Mouse (Mus musculus) retina, embryonic 14.5 days (tissue): Measurements from ENCODE around the gene Qser1.
A peak's percentile ranks its signal among the peaks of the same experiment; 100 is the strongest.

Source experiments
- DNase-seq: peaks from one replicate; pipeline ENCODE4 v3.0.0-alpha.2; 2015; ENCODE audit warnings: low spot score

The Qser1 gene

GRCm38 (mm10) chr2:104736241-104736640 is 80.3 kb downstream of the Qser1 start:
- no peak for DNase-seq

- DNase-seq: no peak
Observed at GRCm38 (mm10) chr2:104732562-104733256, 83.9 kb downstream of the Qser1 start.

DNA sequence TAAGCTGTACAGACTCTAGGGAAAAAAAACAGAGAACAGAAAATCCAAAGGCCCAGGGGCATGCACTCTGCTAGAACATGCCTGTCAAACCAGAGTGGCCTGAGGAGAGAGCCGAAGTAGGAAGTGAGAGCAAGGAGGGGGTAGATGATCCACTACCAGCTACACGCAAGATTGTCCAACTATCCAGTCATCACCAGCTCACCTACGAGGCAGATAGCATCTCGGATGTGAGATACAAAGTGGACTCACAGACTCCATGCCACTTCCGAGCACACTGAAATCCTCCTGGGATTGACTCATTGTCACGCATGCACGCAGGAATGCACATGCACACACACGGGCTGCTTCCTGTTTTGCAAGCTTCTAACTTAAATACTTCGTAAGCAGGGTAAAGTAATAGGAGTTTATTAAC is 84.5 kb downstream of the Qser1 start:
- DNase-seq: no peak

DNA sequence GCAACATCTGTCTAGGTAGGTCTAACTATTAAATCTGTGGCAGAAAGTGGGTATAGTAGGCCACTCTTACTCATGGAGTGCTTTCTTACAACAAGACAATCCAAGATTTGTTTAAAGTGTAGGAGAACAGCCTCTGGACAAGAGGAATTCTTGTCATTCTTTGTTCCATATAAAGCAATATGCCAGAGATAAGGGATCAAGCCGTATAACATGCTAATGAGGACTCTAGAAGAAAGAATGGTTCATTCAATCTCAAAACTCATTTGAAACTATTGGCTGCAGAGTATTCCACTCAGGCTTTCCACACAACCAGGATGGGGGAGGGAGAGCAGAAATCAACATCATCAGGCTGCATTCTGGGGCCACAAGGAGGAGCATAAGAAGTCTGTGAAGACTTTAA is 89.2 kb downstream of the Qser1 start:
- no peak for DNase-seq

GRCm38 (mm10) chr2:104722021-104722420 is 94.5 kb downstream of the Qser1 start:
- DNase-seq: no peak

DNA sequence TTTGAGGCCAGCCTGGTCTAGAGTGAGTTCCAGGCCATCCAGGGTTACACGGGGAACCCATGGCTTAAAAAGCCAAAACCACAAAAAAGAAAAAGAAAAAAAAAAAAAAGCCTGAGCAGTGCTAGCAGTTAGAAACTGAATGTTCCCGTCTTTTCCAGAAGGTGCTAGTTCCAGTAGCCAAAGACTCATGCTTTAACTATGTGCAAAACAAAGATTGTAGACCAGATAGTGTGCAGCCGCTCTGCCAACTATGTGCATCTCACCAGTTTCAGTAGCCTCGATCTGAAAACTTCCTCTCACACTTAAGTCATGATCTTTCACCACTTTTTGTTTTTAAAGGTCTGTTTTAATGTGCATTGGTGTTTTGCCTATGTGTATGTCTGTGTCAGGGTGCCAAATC is 98.7 kb downstream of the Qser1 start:
- DNase-seq: no peak

DNA sequence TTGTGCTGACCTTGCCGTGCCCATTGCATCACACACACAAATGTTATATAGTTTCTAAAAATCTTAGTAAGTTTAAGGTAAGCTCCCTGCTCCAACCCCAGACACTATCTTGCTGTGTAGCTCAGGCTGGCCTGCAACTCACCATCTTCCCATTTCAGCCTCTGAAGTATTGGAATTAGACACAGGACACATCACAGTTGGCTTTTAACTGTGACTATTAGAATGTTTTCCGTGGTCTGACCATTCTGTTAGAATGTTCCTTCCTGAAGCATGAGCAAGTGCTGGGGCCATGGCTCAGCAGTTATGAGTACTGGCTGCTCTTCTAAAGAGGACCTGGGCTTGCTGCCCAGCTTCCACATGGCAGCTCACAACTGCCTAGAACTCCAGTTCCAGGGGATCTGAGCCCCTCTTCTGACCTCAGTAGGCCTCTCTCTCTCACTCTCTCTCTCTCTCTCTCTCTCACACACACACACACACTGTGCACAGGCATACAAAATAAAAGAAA is 99.3 kb downstream of the Qser1 start:
- DNase-seq: no peak

DNA sequence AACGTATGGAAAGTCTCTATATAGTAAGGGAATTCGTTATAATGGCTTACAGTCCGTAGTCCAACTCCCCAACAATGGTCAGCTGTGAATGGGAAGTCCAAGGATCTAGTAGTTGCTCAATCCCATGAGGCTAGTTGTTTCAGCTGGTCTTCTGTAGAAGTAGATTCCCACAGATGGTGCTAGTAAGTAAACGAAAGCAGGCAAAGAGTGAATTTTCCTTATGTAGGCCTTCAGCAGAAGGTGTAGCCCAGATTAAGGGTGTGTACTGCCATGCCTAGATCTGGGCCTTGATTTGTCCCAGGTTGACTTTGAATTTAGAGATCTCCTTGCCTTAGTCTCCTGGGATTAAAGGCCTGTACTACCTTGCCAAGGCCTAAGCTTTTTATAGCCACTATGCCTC is 100.3 kb downstream of the Qser1 start, which contains the start of gene Pin1rt1:
Gene Pin1rt1, minus strand, starts transcription at position 101 of the 400 bp plus-strand sequence.
- no peak for DNase-seq

DNA sequence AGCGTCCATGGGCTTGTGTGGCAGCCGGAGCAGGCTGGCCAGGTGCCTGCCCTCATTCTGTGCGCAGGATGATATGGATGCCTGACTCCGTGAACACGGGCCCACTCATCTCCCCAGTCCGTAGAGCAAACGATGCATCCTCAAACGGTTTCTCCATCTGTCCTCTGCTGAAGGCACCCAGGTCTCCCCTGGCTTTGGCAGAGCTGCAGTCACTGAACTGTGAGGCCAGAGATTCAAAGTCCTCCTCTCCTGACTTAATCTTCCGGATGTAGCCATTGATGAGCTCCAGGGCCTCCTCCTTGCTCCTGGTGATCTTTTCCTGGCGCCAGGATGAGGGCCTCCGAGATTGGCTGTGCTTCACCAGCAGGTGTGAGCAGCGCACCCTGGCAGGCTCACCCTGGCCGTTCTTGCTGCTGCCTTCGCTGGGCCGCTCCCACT is 102.3 kb downstream of the Qser1 start:
- DNase-seq: peak; percentile 17

- DNase-seq: no peak
Observed at GRCm38 (mm10) chr2:104712486-104712809, 104.1 kb downstream of the Qser1 start.

GRCm38 (mm10) chr2:104711585-104712485 is 104.7 kb downstream of the Qser1 start, which contains the start of gene Tcp11l1:
Gene Tcp11l1, minus strand, starts transcription at chr2:104712169.
- DNase-seq: peak; percentile 72

- peak; percentile 5 for DNase-seq
Observed at GRCm38 (mm10) chr2:104710670-104711370, 105.7 kb downstream of the Qser1 start.

DNA sequence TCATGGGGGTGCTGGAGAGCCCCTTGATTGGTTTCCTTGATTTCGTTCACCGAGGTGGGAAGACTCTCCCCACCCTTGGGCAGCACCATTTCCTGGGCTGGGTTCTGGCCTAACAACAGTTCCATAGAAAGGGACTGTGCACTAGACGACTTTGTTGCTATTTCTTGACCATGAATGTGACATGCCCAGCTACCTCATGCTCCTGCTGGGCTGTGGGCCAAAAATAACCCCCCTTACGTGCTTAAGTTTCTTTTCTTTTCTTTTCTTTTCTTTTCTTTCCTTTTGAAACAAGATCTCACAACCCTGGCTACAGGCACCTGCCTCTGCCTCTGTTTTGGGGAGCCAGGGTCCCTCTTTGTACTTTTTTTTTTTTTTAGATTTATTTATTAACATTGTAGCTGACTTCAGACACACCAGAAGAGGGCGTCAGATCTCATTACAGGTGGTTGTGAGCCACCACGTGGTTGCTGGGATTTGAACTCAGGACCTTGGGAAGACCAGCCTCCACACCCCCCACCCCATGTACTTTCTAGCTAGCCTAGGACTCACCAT is 106.7 kb downstream of the Qser1 start:
- DNase-seq: no peak
